Mouse (Mus musculus): ENCODE measurements at regions not wholly inside any gene's neighbourhood (a gene's known extent, or its start where the extent isn't known, plus 50 kb on each side); places are given as distances from the start of the nearest gene placed in this dataset.

- peak; percentile 83 for ATAC-seq (ENCODE audit: low FRiP score, low read depth)
- Histone ChIP-seq H3K4me2 (replicated peaks) (0 out of 2 replicates have a peak overlapping the region, but pooled peaks have one; percentile 2), H3K9ac (no peak overlapping the region), H3K36me3 (no peaks in the 10 kb centered on the region), H3K27me3 (peaks cover 8% of the 10 kb centered on the region; the same call in 1 of the 2 replicates), H3K27ac (no peak overlapping the region), H3K9me3 (no peaks in the 10 kb centered on the region), H3K4me1 (peaks cover 6% of the 10 kb centered on the region; the same call in 1 of the 2 replicates), H3K4me3 (no peak overlapping the region)
- WGBS: 12% methylated on average over 3 of the region's 3 CpGs
Observed at GRCm38 (mm10) chr2:63920997-63921396, 176.8 kb downstream of the Fign start.

- H3K4me1 ChIP-seq: peaks cover 6% of the 10 kb centered on the region; the same call in 1 of the 2 replicates
- H3K27me3 ChIP-seq: peaks cover 11% of the 10 kb centered on the region
- ATAC-seq (ENCODE audit: low FRiP score, low read depth): no peak
- no peaks in the 10 kb centered on the region for H3K9me3 ChIP-seq
- no peak overlapping the region for H3K4me3 ChIP-seq
- H3K4me2 ChIP-seq (replicated peaks): no peak overlapping the region
- no peaks in the 10 kb centered on the region for H3K36me3 ChIP-seq
- no peak overlapping the region for H3K27ac ChIP-seq
- H3K9ac ChIP-seq: no peak overlapping the region
- 78% methylated on average over 4 of the region's 4 CpGs for WGBS
Observed at GRCm38 (mm10) chr2:63920019-63920418, 177.8 kb downstream of the Fign start.

- no peak overlapping the region for H3K4me3 ChIP-seq
- no peak for ATAC-seq (ENCODE audit: low FRiP score, low read depth)
- no peak overlapping the region for H3K27ac ChIP-seq
- H3K9ac ChIP-seq: no peak overlapping the region
- no peaks in the 10 kb centered on the region for H3K9me3 ChIP-seq
- H3K27me3 ChIP-seq: no peaks in the 10 kb centered on the region
- H3K4me1 ChIP-seq: no peaks in the 10 kb centered on the region
- H3K4me2 ChIP-seq (replicated peaks): no peak overlapping the region
- H3K36me3 ChIP-seq: no peaks in the 10 kb centered on the region
Observed at GRCm38 (mm10) chr2:63900644-63901043, 197.2 kb downstream of the Fign start.

- Histone ChIP-seq H3K27ac (no peak overlapping the region), H3K4me1 (peaks cover 17% of the 10 kb centered on the region), H3K9me3 (no peaks in the 10 kb centered on the region), H3K4me3 (no peak overlapping the region), H3K9ac (no peak overlapping the region), H3K27me3 (0 out of 2 replicates have a peak, but pooled peaks cover 2% of the 10 kb centered on the region), H3K4me2 (replicated peaks) (no peak overlapping the region), H3K36me3 (no peaks in the 10 kb centered on the region)
- WGBS: 28% methylated on average over 6 of the region's 6 CpGs
- no peak for ATAC-seq (ENCODE audit: low FRiP score, low read depth)
Observed at GRCm38 (mm10) chr2:63878477-63878876, 219.4 kb downstream of the Fign start.

- Histone ChIP-seq H3K4me1 (peaks cover 17% of the 10 kb centered on the region), H3K36me3 (no peaks in the 10 kb centered on the region), H3K4me2 (replicated peaks) (no peak overlapping the region), H3K4me3 (no peak overlapping the region), H3K27me3 (0 out of 2 replicates have a peak, but pooled peaks cover 2% of the 10 kb centered on the region), H3K27ac (no peak overlapping the region), H3K9me3 (no peaks in the 10 kb centered on the region), H3K9ac (no peak overlapping the region)
- ATAC-seq (ENCODE audit: low FRiP score, low read depth): no peak
Observed at GRCm38 (mm10) chr2:63877387-63877786, 220.5 kb downstream of the Fign start.

GRCm38 (mm10) chr2:63876375-63876774 lies 221.5 kb downstream of the Fign start:
- Histone ChIP-seq H3K9ac (no peak overlapping the region), H3K4me2 (replicated peaks) (no peak overlapping the region), H3K9me3 (no peaks in the 10 kb centered on the region), H3K4me1 (peaks cover 17% of the 10 kb centered on the region), H3K4me3 (no peak overlapping the region), H3K27ac (no peak overlapping the region), H3K27me3 (peaks cover 6% of the 10 kb centered on the region; the same call in 1 of the 2 replicates), H3K36me3 (no peaks in the 10 kb centered on the region)
- ATAC-seq (ENCODE audit: low FRiP score, low read depth): no peak; the same call in 1 of the 2 replicates
- 2% methylated on average over 3 of the region's 3 CpGs for WGBS

GRCm38 (mm10) chr2:63875101-63875500 lies 222.7 kb downstream of the Fign start:
- WGBS: 38% methylated on average over 4 of the region's 4 CpGs

GRCm38 (mm10) chr2:63866524-63866923 lies 231.3 kb downstream of the Fign start:
- Histone ChIP-seq H3K27me3 (peaks cover 32% of the 10 kb centered on the region), H3K4me2 (replicated peaks) (0 out of 2 replicates have a peak overlapping the region, but pooled peaks have one; percentile 16), H3K9ac (no peak overlapping the region), H3K36me3 (no peaks in the 10 kb centered on the region), H3K4me1 (peaks cover 9% of the 10 kb centered on the region; the same call in 1 of the 2 replicates), H3K4me3 (no peak overlapping the region), H3K27ac (no peak overlapping the region), H3K9me3 (no peaks in the 10 kb centered on the region)
- peak; percentile 54; the same call in 1 of the 2 replicates for ATAC-seq (ENCODE audit: low FRiP score, low read depth)
- WGBS: 23% methylated on average over 8 of the region's 8 CpGs

More at GRCm38 (mm10) chr2:63875101-63875500, 222.7 kb downstream of the Fign start:
- Histone ChIP-seq H3K9me3 (no peaks in the 10 kb centered on the region), H3K27ac (no peak overlapping the region), H3K4me1 (peaks cover 17% of the 10 kb centered on the region), H3K4me3 (no peak overlapping the region), H3K9ac (no peak overlapping the region), H3K36me3 (no peaks in the 10 kb centered on the region), H3K4me2 (replicated peaks) (no peak overlapping the region), H3K27me3 (peaks cover 17% of the 10 kb centered on the region)
- ATAC-seq (ENCODE audit: low FRiP score, low read depth): no peak

- 78% methylated on average over 3 of the region's 3 CpGs for WGBS
- no peak overlapping the region for H3K4me2 ChIP-seq (replicated peaks)
- H3K9ac ChIP-seq: no peak overlapping the region
- no peak overlapping the region for H3K27ac ChIP-seq
- H3K4me3 ChIP-seq: no peak overlapping the region
- peaks cover 6% of the 10 kb centered on the region; the same call in 1 of the 2 replicates for H3K27me3 ChIP-seq
- peaks cover 11% of the 10 kb centered on the region for H3K4me1 ChIP-seq
- no peaks in the 10 kb centered on the region for H3K36me3 ChIP-seq
- no peak for ATAC-seq (ENCODE audit: low FRiP score, low read depth)
- H3K9me3 ChIP-seq: no peaks in the 10 kb centered on the region
Observed at GRCm38 (mm10) chr2:63861821-63862220, 236.0 kb downstream of the Fign start.

GRCm38 (mm10) chr2:63856462-63857054 lies 241.3 kb downstream of the Fign start:
- Histone ChIP-seq H3K27me3 (no peaks in the 10 kb centered on the region; the same call in 1 of the 2 replicates), H3K4me1 (peaks cover 25% of the 10 kb centered on the region), H3K27ac (no peak overlapping the region), H3K4me3 (no peak overlapping the region), H3K9ac (no peak overlapping the region), H3K4me2 (replicated peaks) (peak overlapping the region; percentile 23), H3K9me3 (no peaks in the 10 kb centered on the region), H3K36me3 (no peaks in the 10 kb centered on the region)
- WGBS: 12% methylated on average over 11 of the region's 11 CpGs
- no peak for ATAC-seq (ENCODE audit: low FRiP score, low read depth)

- peaks cover 25% of the 10 kb centered on the region for H3K4me1 ChIP-seq
- no peaks in the 10 kb centered on the region for H3K36me3 ChIP-seq
- WGBS: 34% methylated on average over 5 of the region's 5 CpGs
- H3K9me3 ChIP-seq: no peaks in the 10 kb centered on the region
- H3K4me2 ChIP-seq (replicated peaks): no peak overlapping the region
- no peaks in the 10 kb centered on the region; the same call in 1 of the 2 replicates for H3K27me3 ChIP-seq
- no peak for ATAC-seq (ENCODE audit: low FRiP score, low read depth)
- H3K4me3 ChIP-seq: no peak overlapping the region
- H3K9ac ChIP-seq: no peak overlapping the region
- no peak overlapping the region for H3K27ac ChIP-seq
Observed at GRCm38 (mm10) chr2:63855476-63855875, 242.4 kb downstream of the Fign start.

- H3K9me3 ChIP-seq: no peaks in the 10 kb centered on the region
- H3K4me1 ChIP-seq: peaks cover 25% of the 10 kb centered on the region
- H3K9ac ChIP-seq: no peak overlapping the region
- H3K36me3 ChIP-seq: no peaks in the 10 kb centered on the region
- WGBS: 3% methylated on average over 1 of the region's 1 CpGs
- no peak for ATAC-seq (ENCODE audit: low FRiP score, low read depth)
- no peaks in the 10 kb centered on the region; the same call in 1 of the 2 replicates for H3K27me3 ChIP-seq
- no peak overlapping the region for H3K4me2 ChIP-seq (replicated peaks)
- no peak overlapping the region for H3K27ac ChIP-seq
- H3K4me3 ChIP-seq: no peak overlapping the region
Observed at GRCm38 (mm10) chr2:63854198-63854875, 243.5 kb downstream of the Fign start.

Measured in limb, embryonic 13.5 days (tissue).